Mouse (Mus musculus): ENCODE measurements around the gene Lamb1.

The Lamb1 gene

GRCm38 (mm10) chr12:31265005-31265721 is at the start of gene Lamb1:
Gene Lamb1 (plus strand): TSS chr12:31265234.
- DNase-seq (ENCODE audit: low spot score in 2 of 2), result peak in 1 of 2 experiments; percentile 10

GRCm38 (mm10) chr12:31217232-31217631 is 47.8 kb upstream of the Lamb1 start:
- DNase-seq (ENCODE audit: low spot score in 2 of 2), result no peak

GRCm38 (mm10) chr12:31218774-31219173 is 46.3 kb upstream of the Lamb1 start:
- no peak for DNase-seq (ENCODE audit: low spot score in 2 of 2)

- DNase-seq (ENCODE audit: low spot score in 2 of 2), result no peak
Measured at GRCm38 (mm10) chr12:31221522-31221921, 43.5 kb upstream of the Lamb1 start.

DNA sequence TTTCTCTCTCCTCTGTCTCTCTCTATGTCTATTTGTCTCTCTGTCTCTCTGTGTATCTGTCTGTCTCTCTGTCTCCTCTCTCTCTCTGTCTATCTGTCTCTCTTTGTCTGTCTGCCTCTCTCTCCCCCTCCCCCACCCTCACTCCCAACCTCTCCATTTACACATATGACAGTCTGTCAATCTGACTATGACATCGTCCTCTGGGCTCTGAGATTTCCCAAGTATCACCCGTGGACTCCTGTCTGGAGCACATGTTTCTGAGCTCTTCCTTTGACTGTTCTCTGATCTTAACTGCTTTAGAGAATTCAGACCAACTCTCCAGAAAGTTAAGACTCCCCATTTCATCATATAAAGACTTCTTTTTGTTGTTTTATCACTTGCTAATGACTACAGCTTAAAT is 42.8 kb upstream of the Lamb1 start:
- DNase-seq (ENCODE audit: low spot score in 2 of 2), result no peak

- no peak for DNase-seq (ENCODE audit: low spot score in 2 of 2)
Measured at GRCm38 (mm10) chr12:31222741-31223140, 42.3 kb upstream of the Lamb1 start.

DNA sequence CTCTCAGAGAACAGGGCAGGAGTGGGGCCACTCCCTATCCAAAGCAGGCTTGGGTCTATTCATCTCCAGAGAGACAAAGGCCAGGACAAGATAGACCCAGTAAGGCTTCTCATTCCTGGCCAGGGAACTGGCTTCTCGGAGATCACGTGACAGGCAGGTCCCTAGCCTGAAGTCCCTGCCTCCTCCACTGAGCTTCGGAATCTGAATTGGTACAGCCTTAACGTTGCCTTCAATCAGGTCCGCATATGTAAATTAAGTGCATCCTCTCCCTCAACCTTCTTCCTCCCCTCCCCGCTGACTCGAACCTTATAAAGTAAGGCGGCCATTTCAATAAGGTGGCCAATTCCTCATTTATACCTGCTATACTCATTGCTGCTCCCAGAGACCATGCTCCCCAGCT is 39.6 kb upstream of the Lamb1 start:
- DNase-seq (ENCODE audit: low spot score in 2 of 2), result no peak

- no peak for DNase-seq (ENCODE audit: low spot score in 2 of 2)
Measured at GRCm38 (mm10) chr12:31227167-31227566, 37.9 kb upstream of the Lamb1 start.

DNA sequence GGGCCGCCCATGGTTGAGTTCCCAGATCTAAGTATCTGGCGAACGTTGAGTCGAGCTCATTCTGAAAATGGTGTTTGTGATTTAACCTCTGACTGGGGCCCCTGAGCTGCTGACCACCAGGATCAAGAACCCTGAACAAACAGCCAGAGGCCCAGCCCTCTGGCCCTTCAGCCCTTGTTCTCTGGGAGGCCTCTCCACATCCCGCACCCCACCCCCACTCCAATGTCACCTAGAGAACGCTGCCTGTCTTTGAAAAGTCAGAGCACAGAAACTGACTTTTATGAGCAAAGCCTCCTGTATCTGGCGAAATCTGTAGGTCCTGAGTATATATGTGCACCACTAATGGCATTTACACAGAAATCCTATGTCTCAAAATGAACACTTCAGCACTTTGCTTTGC is 36.2 kb upstream of the Lamb1 start:
- no peak for DNase-seq (ENCODE audit: low spot score in 2 of 2)

DNA sequence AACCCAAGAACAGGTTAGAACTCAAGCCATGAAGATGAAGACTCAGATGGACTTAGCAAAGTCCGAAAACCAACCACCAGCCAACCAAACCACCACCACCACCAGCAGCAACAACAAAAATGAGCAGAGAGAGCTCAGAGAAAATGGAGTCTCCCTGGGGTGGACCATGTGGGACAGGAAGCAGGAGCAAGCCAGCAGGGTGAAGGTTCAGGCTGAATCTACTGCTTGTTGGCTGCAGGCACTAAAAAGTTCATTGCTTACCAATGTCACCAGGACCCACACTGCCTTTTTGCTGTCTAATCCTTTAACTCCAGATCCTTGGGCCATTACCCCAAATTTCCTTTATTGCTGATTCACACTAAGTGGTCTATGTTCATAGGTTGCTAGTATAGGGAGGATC is 32.4 kb upstream of the Lamb1 start:
- no peak for DNase-seq (ENCODE audit: low spot score in 2 of 2)

GRCm38 (mm10) chr12:31235018-31235417 is 30.0 kb upstream of the Lamb1 start:
- no peak for DNase-seq (ENCODE audit: low spot score in 2 of 2)

GRCm38 (mm10) chr12:31236861-31237595 is 28.0 kb upstream of the Lamb1 start:
- no peak for DNase-seq (ENCODE audit: low spot score in 2 of 2)

- DNase-seq (ENCODE audit: low spot score in 2 of 2), result no peak
Measured at GRCm38 (mm10) chr12:31239031-31239583, 25.9 kb upstream of the Lamb1 start.

DNA sequence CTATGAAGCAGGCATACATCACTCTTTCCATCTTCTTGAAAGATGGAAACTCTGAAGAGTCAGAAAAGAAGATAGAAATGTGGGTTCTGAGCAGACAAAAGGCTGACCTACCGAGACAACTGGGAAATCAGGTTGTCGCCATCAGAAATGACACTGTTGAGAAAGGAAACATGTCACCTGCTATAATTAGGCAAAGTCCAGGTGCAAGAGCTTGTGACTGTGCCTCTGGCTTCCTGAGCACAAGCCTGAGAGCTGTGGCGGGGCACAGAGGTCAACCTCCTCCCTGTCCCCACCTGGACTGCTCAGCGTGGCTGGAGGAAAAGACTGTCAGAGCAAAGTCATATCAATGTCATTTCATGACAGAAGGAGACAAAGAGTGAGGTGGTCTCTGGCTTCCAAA is 25.2 kb upstream of the Lamb1 start:
- no peak for DNase-seq (ENCODE audit: low spot score in 2 of 2)

- DNase-seq (ENCODE audit: low spot score in 2 of 2), result no peak
Measured at GRCm38 (mm10) chr12:31240470-31240869, 24.6 kb upstream of the Lamb1 start, which contains the start of gene Gm6993. Gene Gm6993 (plus strand): TSS chr12:31240770.

GRCm38 (mm10) chr12:31241595-31242342 is 23.3 kb upstream of the Lamb1 start:
- no peak for DNase-seq (ENCODE audit: low spot score in 2 of 2)

DNA sequence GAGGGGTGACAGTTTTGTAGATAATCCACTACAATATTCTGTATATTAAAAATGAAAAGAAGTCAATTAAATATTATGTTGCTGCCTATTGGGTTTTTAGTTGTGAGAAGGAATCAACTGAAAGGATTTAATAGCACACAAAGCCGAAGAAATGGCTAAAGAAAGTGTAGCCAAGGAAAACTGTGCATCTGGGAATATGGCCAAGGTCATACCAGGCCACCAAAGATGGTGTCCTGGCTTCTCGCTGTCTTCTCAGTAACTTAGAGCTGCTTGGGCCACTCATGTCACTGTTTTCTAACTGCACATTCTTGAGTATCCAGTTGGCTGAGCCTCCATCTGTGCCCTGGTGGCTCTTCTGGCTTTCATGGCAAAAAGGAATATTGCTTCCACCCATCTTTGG is 21.0 kb upstream of the Lamb1 start:
- DNase-seq (ENCODE audit: low spot score in 2 of 2), result no peak

DNA sequence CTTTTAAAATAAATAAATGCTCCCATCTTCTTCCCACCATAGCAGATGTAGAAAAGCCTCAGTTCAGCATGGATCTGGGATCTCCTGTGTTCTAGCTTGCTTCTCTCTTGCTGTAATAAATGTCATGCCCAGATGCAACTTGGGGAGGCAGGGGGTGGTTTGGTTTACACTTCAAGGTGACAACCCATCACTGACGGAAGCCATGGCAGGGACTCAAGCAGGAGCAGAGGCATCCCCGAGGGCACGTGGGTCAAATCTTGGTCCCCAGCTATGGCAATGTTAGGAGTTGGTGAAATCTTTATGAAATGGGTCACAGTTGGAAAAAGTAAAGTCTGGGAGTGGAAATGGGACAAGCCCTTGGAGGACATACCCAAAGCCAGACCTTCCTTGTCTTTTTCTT is 20.3 kb upstream of the Lamb1 start:
- no peak for DNase-seq (ENCODE audit: low spot score in 2 of 2)

DNA sequence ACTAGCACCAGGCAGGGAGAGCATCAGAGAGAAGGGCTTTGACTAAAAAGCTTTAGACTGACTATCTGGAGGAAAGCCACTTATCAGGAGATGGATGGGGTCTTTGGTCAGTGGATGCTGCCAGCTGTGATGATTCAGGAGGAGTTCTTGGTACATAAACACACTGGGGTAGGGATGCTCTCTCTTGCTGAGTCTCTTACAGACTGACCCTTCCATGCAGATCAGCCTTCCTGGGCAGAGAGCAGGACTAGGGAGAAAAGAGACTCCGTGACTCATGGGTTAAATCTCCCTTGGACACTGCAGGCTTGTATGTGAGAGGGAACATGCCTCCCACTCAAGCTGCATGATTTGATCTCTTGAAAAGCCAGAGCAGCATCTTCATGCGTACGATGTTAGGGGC is 18.9 kb upstream of the Lamb1 start:
- no peak for DNase-seq (ENCODE audit: low spot score in 2 of 2)

- DNase-seq (ENCODE audit: low spot score in 2 of 2), result no peak
Measured at GRCm38 (mm10) chr12:31246615-31247014, 18.4 kb upstream of the Lamb1 start.

DNA sequence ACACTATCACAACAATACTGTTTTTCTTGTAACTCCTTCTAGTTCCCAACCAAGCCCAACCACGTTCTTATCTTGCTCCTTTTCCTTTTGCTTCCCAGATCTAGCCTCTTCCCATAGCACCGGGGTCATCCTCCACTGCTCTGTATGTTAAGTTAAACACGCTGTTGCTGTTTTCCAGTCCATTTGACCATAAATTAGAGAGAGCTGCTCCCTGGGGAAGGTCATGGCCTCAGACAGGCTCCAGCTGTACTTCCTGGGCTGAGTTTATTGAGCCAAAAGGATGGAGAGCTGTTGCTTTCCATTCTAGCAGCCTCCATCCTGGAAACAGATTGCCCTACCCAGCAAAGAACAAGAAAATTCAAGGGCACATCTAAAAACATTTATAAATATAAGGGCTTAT is 16.9 kb upstream of the Lamb1 start:
- DNase-seq (ENCODE audit: low spot score in 2 of 2), result no peak

- no peak for DNase-seq (ENCODE audit: low spot score in 2 of 2)
Measured at GRCm38 (mm10) chr12:31248681-31249080, 16.4 kb upstream of the Lamb1 start.
